Mouse (Mus musculus) ES-E14 (cell line): Measurements from ENCODE around the gene Zbtb48. TPM values are rescaled to one million over a fixed set of nuclear protein-coding genes. Genes with fewer than 3 reads are reported as not detected.

Experiments used
- DNase-seq: peaks from one replicate; pipeline ENCODE4 v3.0.0-alpha.2; 2013; ENCODE audit warnings: low read depth, low spot score
- H3K27ac ChIP-seq: 2 replicates; pipeline ENCODE4 v1.5.1; 2012; ENCODE audit warnings: low read depth, mild to moderate bottlenecking, low read length, moderate library complexity, mixed read lengths; ENCODE audit not compliant: poor library complexity, insufficient read depth, severe bottlenecking
- H3K36me3 ChIP-seq: 2 replicates; pipeline ENCODE4 v1.6.1; 2012; ENCODE audit warnings: mild to moderate bottlenecking, low read length, moderate library complexity, mixed read lengths; ENCODE audit not compliant: control insufficient read depth, poor library complexity, insufficient read depth, severe bottlenecking
- H3K4me1 ChIP-seq, 2 experiments: fragments of 150-350 bp in 1 of 2; sonication (generic) in 1 of 2; 2 replicates each; pipeline ENCODE4 v1.6.1; 2012; ENCODE audit warnings: low read length in 2 of 2, mild to moderate bottlenecking in 1 of 2, mixed read lengths in 1 of 2; ENCODE audit not compliant: control insufficient read depth in 2 of 2, insufficient read depth in 2 of 2, poor library complexity in 1 of 2
- H3K4me3 ChIP-seq, 2 experiments: fragments of 150-350 bp in 1 of 2; sonication (generic) in 1 of 2; 2 replicates each; pipeline ENCODE4 v1.5.1; 2012; ENCODE audit warnings: low read length in 2 of 2, low read depth in 1 of 2, mild to moderate bottlenecking in 1 of 2, mixed read lengths in 1 of 2; ENCODE audit not compliant: insufficient read depth in 1 of 2, poor library complexity in 1 of 2, severe bottlenecking in 1 of 2
- H3K9ac ChIP-seq: 2 replicates; pipeline ENCODE4 v1.6.1; 2012; ENCODE audit warnings: low read depth, mild to moderate bottlenecking, low read length, mixed read lengths; ENCODE audit not compliant: poor library complexity, insufficient read depth, severe bottlenecking
- H3K9me3 ChIP-seq: fragments of 150-350 bp; sonication (generic); 2 replicates; pipeline ENCODE4 v1.6.1; 2012; ENCODE audit warnings: low read depth, mild to moderate bottlenecking, low read length; ENCODE audit not compliant: control insufficient read depth, insufficient read depth
- CHD2 ChIP-seq: IDR thresholded peaks from 2 replicates; pipeline ENCODE4 v1.6.1; 2014; ENCODE audit warnings: mild to moderate bottlenecking, low read depth, low read length, inconsistent platforms
- HCFC1 ChIP-seq: IDR thresholded peaks from 2 replicates; pipeline ENCODE4 v1.6.1; 2012; ENCODE audit warnings: low read length, inconsistent platforms, borderline replicate concordance; ENCODE audit not compliant: insufficient read depth
- MAFK ChIP-seq: IDR thresholded peaks from 2 replicates; pipeline ENCODE4 v1.6.1; 2014; ENCODE audit warnings: mild to moderate bottlenecking, low read depth, low read length, inconsistent platforms; ENCODE audit not compliant: insufficient read depth
- ZC3H11A ChIP-seq: IDR thresholded peaks from 2 replicates; pipeline ENCODE4 v1.6.1; 2012; ENCODE audit warnings: low read depth, mild to moderate bottlenecking, inconsistent platforms, low read length, borderline replicate concordance
- ZNF384 ChIP-seq: IDR thresholded peaks from 2 replicates; pipeline ENCODE4 v1.6.1; 2012; ENCODE audit warnings: low read depth, low read length, inconsistent platforms
- in situ Hi-C, 2 experiments: fragments of 600-800 bp; cut with MboI; formaldehyde crosslinking; loops; one replicate each; pipeline ENCODE4 v1.15.1; 2025; ENCODE audit warnings: low sequenced_read_pairs in 2 of 2, inconsistent platforms in 1 of 2; ENCODE audit not compliant: unreplicated experiment in 2 of 2
- total RNA-seq: library from RNA; depleted of rRNA; stranded (reverse); fragments of 300-350 nt; gene quantifications from 2 replicates; pipeline ENCODE4 v1.2.3, GENCODE M21; 2012

Zbtb48 gene
- total RNA-seq, 1 experiment, result 18.7 TPM

- peaks cover 0 to 11% of the 10 kb centered on the region in 2 experiments; a peak in 2 of 4 replicates for H3K4me1 ChIP-seq
- no peak overlapping the region for H3K9ac ChIP-seq
- in situ Hi-C loops, result no loop called here
- no peaks in the 10 kb centered on the region for H3K9me3 ChIP-seq
- TF ChIP-seq ZC3H11A (no peak), CHD2 (no peak), MAFK (no peak), HCFC1 (no peak), ZNF384 (no peak)
- DNase-seq, result no peak
- no peak overlapping the region for H3K27ac ChIP-seq
- H3K36me3 ChIP-seq, result peaks cover 6% of the 10 kb centered on the region; the same call in 1 of the 2 replicates
- H3K4me3 ChIP-seq, result no peak overlapping the region
Observed at GRCm38 (mm10) chr4:151997701-151998100, 29.8 kb downstream of the Zbtb48 start.

GRCm38 (mm10) chr4:151996951-151997222 is 30.6 kb downstream of the Zbtb48 start:
- in situ Hi-C loops, result no loop called here
- H3K4me1 ChIP-seq, result peaks cover 0 to 11% of the 10 kb centered on the region in 2 experiments; a peak in 2 of 4 replicates
- H3K36me3 ChIP-seq, result peaks cover 14% of the 10 kb centered on the region
- no peak for DNase-seq
- H3K9me3 ChIP-seq, result no peaks in the 10 kb centered on the region
- H3K9ac ChIP-seq, result peak overlapping the region; percentile 82
- no peak overlapping the region; the same call in 1 of the 2 replicates for H3K27ac ChIP-seq
- peak overlapping the region; percentile 76 to 79 for H3K4me3 ChIP-seq
- TF ChIP-seq HCFC1, result no peak
- TF ChIP-seq ZC3H11A, result no peak
- TF ChIP-seq MAFK, result no peak
- no peak for TF ChIP-seq CHD2
- TF ChIP-seq ZNF384, result no peak

DNA sequence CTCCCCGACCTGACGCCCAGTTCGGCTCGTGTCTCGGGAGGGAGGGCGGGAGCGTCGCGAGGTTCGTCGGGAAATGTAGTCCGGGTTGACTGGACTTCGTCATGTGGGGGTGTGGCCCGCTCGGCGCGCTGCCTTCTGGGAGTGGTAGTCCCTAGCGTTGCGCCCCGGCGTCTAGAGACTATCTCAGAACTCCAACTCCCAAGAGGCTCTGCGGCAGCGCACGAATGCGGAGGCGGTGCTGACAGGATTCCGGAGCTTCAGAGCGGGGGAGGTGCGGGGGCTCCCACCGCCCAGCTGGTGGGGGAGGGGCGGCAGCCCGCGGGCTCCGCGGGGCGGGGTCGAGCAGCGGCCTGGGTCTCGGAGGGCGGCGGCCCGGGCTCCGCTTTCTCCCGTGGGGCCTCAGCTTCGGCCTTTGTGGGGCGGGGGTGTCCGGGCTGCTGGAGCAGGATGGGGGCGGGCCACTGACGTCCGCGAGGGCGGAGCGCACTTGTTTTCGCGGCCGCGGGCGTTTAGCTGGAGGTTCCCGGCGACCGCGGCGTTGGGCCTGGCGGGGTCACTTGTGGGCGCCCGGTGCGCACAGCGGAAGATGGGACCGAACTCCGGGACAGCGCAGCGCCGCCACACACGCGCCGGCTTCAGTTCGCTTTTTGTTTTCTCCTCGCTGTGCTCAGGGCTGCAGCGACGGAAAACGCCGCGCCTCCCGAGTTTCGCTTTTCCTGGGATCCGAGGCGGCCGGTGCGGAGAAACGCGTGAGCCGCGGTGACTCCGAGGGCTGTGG is 31.1 kb downstream of the Zbtb48 start, which contains the start of gene Phf13:
TSS of gene Phf13 (minus strand) at position 86 of the 778 bp plus-strand sequence.
- H3K9ac ChIP-seq, result peak within 1 kb of the TSS; percentile 97
- peaks cover 19% of the 10 kb centered on the region for H3K36me3 ChIP-seq
- DNase-seq, result peak; percentile 97
- H3K4me1 ChIP-seq, result peaks cover 0 to 14% of the 10 kb centered on the region in 2 experiments; a peak in 2 of 4 replicates
- peak within 1 kb of the TSS; percentile 99 to 100 for H3K4me3 ChIP-seq
- peak within 1 kb of the TSS; percentile 71 for H3K27ac ChIP-seq
- no peaks in the 10 kb centered on the region for H3K9me3 ChIP-seq
- no peak; the same call in 1 of the 2 replicates for TF ChIP-seq CHD2
- no peak for TF ChIP-seq ZC3H11A
- TF ChIP-seq HCFC1, result peak; percentile 99
- TF ChIP-seq ZNF384, result no peak
- TF ChIP-seq MAFK, result no peak
- in situ Hi-C loops, result no loop called here

GRCm38 (mm10) chr4:151995371-151996172 is 31.9 kb downstream of the Zbtb48 start:
- peaks cover 0 to 19% of the 10 kb centered on the region in 2 experiments; a peak in 2 of 4 replicates for H3K4me1 ChIP-seq
- peak overlapping the region; percentile 97 for H3K9ac ChIP-seq
- peak overlapping the region; percentile 99 to 100 for H3K4me3 ChIP-seq
- in situ Hi-C loops, result no loop called here
- H3K27ac ChIP-seq, result peak overlapping the region; percentile 71
- no peak for DNase-seq
- H3K36me3 ChIP-seq, result peaks cover 27% of the 10 kb centered on the region
- H3K9me3 ChIP-seq, result no peaks in the 10 kb centered on the region
- no peak for TF ChIP-seq ZC3H11A
